Mouse (Mus musculus) adrenal gland (tissue): ENCODE measurements at regions not wholly inside any gene's neighbourhood (a gene's known extent, or its start where the extent isn't known, plus 50 kb on each side); places are given as distances from the start of the nearest gene placed in this dataset.

Source experiments
- intact Hi-C: fragments of 180-260 bp; cut with DNase I; formaldehyde crosslinking; loops from one replicate; pipeline ENCODE4 v1.15.1; 2025

- intact Hi-C loops: no loop called here
Observed at GRCm38 (mm10) chr13:101032594-101032993, 199.4 kb upstream of the Slc30a5 start.

- intact Hi-C loops: no loop called here
Observed at GRCm38 (mm10) chr13:101026043-101026442, 192.8 kb upstream of the Slc30a5 start.

- intact Hi-C loops: no loop called here
Observed at GRCm38 (mm10) chr13:101025488-101025887, 192.3 kb upstream of the Slc30a5 start.

- intact Hi-C loops: no loop called here
Observed at GRCm38 (mm10) chr13:101024971-101025370, 191.7 kb upstream of the Slc30a5 start.

GRCm38 (mm10) chr13:101019272-101019676 lies 186.0 kb upstream of the Slc30a5 start:
- intact Hi-C loops: no loop called here

- intact Hi-C loops: no loop called here
Observed at GRCm38 (mm10) chr13:101017041-101017440, 183.8 kb upstream of the Slc30a5 start.

- intact Hi-C loops: no loop called here
Observed at GRCm38 (mm10) chr13:101016181-101016580, 183.0 kb upstream of the Slc30a5 start.

GRCm38 (mm10) chr13:101015435-101015834 lies 182.2 kb upstream of the Slc30a5 start:
- intact Hi-C loops: no loop called here

- intact Hi-C loops: no loop called here
Observed at GRCm38 (mm10) chr13:101013604-101014003, 180.4 kb upstream of the Slc30a5 start.

- intact Hi-C loops: no loop called here
Observed at GRCm38 (mm10) chr13:100990646-100991045, 157.4 kb upstream of the Slc30a5 start.

- intact Hi-C loops: no loop called here
Observed at GRCm38 (mm10) chr13:100988671-100989531, 155.7 kb upstream of the Slc30a5 start.

GRCm38 (mm10) chr13:100988116-100988515 lies 154.9 kb upstream of the Slc30a5 start:
- intact Hi-C loops: no loop called here

- intact Hi-C loops: no loop called here
Observed at GRCm38 (mm10) chr13:100975741-100976140, 142.5 kb upstream of the Slc30a5 start.

- intact Hi-C loops: no loop called here
Observed at GRCm38 (mm10) chr13:100971080-100972017, 138.1 kb upstream of the Slc30a5 start.

GRCm38 (mm10) chr13:100962811-100963540 lies 129.7 kb upstream of the Slc30a5 start:
- intact Hi-C loops: no loop called here

GRCm38 (mm10) chr13:100954598-100955251 lies 121.5 kb upstream of the Slc30a5 start:
- intact Hi-C loops: no loop called here

GRCm38 (mm10) chr13:100954106-100954505 lies 120.9 kb upstream of the Slc30a5 start:
- intact Hi-C loops: no loop called here

- intact Hi-C loops: no loop called here
Observed at GRCm38 (mm10) chr13:100951185-100951508, 117.9 kb upstream of the Slc30a5 start.

- intact Hi-C loops: no loop called here
Observed at GRCm38 (mm10) chr13:100950348-100951184, 117.3 kb upstream of the Slc30a5 start.
